Mouse (Mus musculus) lung, postnatal 10 days (tissue): ENCODE data around the gene Tiam2.
"Not testable (repeated sequence)": the region's sequence is repeated elsewhere in the genome, so short reads cannot be mapped to it uniquely, and the experiment has no call there.

Experiments used
- DNase-seq: peaks from one replicate; pipeline ENCODE4 v3.0.0; 2021

Gene Tiam2

DNA sequence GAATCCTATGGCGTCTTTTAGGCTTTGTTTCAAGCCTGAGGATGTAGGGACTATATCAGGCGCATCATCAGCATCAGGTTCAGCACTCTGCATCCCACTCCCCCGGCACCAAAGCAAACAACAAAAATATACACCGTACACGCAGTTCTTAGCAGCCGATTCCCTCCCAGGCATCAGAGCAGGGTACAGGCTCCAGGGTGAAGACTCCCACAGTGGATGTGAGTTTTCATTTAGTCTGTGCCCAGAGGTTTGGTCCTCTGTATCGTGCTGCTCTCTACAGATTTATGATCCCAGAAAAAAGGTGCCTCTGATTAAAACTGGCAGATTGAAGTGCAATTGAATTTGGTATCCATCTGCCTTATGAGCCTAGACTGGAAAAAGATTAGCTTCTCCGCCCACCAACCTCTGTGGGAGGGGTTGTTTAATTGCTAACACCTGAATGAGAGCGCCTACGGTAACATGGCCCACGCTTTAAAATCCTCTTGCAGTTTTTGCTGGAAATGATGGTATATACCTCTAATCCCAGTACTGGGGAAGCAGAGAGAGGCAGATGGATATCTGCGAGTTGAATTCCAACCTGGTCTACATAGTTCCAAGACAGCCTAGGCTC, 19.0 kb downstream of the Tiam2 start:
- no peak for DNase-seq

DNA sequence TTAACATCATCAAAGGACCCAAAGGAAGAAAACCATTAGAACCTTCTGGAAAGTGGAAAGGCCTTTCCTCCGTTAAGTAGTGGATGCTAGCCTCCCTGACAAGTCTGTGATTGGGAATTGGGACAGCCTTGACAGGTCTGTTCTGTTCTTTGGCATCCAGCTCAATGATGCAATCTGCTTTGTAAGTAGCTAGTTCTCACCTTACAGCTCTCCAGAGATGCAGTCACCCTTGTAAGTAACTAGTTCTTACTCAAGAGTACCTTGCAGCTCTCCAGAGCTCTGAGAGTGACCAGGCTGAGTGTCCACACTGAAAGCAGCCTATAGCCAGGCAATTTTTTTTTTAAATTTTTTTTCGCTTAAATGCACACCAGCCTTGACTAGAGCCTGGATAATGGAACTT, 21.4 kb downstream of the Tiam2 start:
- DNase-seq = no peak

DNA sequence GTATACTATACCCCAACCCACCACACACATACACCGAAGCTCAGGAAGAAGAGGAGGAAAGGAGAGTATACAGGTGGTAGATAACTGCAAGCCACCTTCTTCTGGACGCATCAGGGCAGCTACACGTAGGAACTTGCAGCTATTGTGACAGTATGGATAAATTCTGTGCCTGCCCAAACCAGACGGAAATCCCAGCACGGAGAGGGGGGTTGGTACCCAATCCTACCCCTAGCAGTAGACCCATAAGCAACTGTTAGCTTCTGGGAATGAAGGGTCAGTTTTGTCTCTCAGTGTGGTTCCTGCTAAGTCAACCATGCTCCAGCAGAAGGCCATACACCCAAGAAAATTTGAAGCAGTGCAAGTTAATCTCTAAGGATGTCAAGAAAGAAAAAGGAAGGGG, 23.0 kb downstream of the Tiam2 start:
- no peak for DNase-seq

DNA sequence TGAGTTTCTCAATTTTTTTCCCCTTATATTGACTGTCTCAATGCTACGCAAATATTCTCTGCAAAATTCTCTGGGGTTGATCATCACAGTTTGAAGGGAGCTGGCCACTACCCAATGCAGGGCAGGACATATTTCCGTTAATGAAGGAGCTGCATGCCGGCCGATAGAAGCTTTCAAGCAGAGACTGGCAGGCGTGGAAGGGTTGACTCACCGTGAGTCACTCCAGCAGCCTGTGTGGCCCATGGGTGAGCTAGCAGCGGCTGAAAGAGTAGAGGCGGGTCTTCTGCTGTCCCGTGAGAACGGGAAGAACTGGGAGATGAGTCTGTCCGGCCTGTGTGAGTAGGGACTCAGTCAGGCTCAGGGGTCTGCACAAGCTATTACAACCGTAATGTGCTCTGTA, 23.6 kb downstream of the Tiam2 start:
- DNase-seq = peak; percentile 52

DNA sequence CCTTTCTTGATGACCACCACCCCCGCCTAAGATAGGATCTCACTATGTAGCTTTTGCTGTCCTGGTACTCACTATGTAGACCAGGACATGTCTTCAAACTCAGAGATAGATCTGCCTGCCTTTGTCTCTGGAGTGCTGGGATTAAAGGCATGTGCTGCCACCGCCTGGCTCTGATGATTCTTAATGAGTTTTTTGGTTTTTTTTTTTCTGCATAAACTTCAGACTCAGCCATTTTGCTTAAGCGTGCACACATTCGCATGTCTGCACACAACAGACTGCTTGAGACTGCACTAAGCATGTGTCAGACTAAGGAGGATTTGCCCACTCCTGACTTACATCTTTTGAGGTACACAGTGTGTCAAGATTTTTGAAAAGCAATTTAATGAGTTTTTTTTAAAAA, 24.0 kb downstream of the Tiam2 start:
- peak; percentile 12 for DNase-seq

DNA sequence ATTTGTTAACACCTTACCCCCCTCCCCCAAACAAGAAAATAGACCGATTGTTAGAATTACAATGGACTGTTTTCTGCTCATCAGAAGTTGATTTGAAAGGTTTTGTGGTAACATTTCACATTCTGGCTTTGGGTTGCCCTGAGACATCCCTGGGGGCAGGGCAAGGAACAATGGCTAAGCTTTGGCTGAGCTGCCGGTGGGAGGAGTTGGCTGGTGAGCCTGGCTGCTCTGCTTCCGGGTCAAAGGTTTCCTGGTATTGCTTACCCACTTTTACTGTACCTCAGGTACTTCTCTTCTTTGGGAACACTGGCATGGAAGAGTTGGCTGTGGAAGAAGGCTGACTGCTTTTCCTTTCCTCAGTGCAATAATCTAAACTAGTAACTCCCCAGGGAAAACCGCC, 25.3 kb downstream of the Tiam2 start:
- peak; percentile 16 for DNase-seq

DNA sequence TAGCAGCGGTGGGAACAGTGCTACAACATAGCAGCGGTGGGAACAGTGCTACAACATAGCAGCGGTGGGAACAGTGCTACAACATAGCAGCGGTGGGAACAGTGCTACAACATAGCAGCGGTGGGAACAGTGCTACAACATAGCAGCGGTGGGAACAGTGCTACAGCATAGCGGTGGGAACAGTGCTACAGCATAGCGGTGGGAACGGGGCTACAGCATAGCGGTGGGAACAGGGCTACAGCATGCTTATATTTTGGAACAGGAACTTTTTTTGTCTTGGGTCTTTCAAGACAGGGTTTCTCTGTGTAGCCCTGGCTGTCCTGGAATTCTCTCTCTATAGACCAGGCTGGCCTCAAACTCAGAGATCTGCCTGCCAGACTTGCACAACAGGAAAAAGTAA, 26.8 kb downstream of the Tiam2 start:
- DNase-seq = not testable (repeated sequence)

DNA sequence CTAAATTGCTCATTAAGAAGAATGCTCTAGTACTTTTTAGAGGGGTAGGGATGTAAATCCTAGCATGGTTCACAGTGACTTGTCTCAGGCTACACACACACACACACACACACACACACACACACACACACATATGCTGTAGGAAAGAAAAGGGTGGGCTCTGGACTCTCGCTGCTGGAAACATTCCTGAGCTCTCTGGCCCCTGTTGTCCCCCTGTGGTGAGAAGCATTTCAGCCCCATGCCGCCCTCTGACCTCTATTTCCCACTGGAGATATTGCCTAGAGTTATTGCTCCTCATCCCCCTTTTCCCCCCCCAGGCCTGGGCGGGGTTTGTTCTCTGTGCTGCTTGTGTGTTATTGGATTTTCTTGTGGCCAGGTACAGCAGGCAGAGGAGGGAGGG, 28.5 kb downstream of the Tiam2 start:
- DNase-seq = no peak

DNA sequence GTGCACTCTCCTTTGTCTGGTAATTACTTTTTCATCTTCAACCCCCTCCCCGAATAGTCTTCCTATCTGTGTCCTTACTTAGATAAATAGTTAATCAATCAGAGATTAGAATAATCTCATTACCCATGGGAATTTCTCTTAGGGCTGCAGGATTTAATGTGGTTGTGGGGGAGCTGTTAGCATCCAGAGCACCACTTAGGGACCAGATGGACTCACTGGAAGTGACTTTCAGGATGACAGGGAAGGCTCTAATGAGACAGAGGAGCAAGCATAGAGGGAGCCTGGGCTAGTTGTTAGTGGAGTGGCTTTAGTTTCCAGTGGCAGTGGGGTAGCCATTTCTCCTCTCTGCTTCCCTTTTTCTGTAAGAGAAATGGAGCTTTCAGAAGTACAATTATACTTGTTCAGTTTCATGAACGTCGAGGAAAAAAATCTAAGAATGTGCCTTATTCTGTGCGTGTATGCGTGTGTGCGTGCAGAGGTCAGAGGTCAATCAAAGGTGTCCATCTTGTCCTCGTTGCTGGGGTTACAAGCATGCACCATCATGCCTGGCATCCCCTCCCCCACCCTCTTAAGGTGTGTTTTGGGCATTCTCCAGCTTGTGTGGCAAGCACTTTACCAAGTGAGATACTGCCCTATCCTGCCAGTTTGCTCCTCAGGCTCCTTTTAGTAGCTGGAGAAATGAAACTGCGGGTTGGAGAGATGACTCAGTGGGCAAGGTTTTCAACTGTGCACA, 30.4 kb downstream of the Tiam2 start:
- no peak for DNase-seq

DNA sequence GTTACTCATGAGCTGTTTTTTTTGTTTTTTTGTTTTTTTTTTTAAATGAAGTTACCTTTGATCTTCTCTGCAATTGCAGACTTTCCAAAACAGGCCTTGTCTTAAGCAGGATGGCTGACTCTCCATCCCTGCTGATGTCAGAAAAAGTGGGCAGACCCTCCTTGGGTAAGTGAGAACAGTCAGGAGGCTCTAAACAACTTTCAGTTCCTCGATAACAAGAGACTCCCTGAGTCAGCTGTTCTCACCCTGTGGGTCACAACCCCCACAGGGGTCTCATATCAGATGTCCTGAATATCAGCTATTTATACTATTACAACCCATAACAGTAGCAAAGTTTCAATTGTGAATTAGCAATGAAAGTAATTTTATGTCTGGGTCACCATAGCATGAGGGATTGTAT, 33.9 kb downstream of the Tiam2 start:
- no peak for DNase-seq

DNA sequence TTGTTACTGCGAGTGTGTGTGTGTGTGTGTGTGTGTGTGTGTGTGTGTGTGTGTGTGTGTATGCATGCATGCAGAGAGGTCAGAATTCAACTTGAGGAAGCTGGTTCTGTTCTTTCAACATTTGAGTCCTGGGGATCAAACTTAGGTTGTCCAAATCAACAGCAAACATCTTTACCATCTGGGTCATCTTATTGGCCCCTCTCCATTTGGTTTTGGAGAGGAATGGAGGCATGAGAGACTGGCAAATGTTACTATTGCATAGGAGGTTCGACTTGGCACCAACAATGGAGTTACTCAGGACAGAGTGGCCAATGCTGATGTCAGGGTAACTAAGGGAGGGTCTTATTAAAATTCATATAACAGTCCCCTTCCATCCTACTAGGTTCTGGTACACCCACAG, 35.4 kb downstream of the Tiam2 start:
- DNase-seq = no peak

DNA sequence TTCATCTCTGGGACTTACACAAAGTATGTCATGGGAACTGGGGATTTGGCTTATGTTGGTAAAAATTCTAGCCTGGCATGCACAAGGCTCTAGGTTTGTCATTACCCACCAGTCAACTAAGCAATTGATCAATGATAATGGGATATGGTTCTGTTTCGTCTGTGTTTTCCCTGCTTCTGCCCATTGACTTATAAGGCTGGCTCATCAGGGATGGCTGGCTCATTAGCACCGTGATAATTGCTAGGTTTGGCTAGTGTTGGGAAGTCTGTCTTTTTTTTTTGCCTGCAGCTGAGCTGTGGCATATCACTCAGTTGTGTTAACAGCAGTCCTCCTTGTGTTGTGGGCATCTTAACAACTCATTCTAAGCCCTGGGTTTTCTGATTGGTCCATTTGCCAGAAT, 36.8 kb downstream of the Tiam2 start:
- DNase-seq = no peak

DNA sequence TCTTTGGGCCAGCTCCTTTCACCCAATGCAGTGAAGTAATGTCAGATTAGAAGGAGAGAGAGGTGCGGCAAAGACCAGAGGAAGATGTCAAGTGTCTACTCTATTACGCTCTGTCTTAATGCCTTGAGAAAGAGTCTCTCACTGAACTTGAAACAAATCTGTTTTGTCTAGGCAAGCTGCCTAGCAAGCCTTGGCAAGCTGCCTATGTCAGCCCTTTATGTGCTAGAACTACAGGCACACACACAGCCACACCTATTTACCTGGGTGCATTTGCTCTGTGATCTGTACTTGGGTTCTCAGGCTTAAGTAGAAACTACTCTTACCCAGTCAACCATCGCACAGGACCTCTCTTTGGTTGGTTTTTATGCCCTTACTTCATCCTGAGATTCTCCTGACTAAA, 40.4 kb downstream of the Tiam2 start:
- peak; percentile 43 for DNase-seq

DNA sequence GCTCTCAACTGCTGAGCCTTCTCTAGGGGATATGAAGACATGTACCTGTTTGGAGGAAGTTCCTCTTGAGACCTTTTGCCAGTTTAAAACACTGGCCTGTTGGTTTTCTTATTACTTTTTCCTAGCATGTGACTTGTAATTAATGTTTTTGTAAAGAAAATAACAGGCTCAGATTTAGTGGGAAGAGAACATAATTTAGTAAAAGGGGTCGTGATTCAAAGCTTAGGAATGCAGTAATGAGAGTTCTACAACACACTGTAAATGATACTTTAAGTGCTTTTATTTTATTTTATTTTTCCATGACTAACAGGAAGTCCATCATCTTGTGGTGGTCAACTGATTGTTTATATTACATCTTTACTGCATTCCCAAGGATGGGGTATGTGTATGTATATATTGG, 42.0 kb downstream of the Tiam2 start:
- no peak for DNase-seq

DNA sequence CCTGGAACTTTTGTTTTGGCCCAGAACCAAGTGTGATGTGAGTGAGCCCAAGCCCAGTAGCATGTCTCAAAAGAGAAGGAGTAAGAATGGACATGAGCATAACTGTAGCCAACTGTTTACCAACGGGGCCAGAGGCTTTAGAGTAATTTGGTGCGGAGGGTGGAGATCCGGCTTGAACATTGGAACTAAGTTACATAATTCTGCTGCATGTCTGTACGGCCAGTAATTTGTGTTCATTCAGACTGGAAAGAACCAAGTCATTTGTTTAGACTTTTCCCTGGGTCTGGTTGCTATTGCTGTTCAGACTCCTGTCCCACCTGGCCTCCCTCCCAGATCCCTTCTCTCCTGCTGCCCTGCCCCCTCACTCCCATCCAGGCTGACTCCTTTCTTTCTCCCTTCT, 43.3 kb downstream of the Tiam2 start:
- DNase-seq = peak; percentile 50

DNA sequence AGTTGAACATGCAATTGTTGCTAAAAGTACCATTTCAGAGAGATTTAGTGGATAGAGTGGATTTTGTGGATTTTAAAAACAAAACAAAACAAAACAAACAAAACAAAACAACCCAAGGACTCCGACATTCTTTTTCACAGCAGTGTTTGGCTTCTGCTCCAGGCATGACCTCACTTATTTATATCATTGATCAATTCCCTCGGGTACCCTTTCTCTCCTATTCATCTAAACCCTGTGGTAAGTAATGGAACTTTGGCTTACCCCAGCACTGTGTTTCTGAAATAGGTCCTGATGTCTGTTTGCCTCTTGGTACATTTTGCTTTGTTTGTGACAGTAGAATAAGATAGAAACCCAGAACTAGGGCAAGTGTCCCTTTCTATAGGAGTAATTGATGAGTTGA, 52.2 kb downstream of the Tiam2 start:
- no peak for DNase-seq

DNA sequence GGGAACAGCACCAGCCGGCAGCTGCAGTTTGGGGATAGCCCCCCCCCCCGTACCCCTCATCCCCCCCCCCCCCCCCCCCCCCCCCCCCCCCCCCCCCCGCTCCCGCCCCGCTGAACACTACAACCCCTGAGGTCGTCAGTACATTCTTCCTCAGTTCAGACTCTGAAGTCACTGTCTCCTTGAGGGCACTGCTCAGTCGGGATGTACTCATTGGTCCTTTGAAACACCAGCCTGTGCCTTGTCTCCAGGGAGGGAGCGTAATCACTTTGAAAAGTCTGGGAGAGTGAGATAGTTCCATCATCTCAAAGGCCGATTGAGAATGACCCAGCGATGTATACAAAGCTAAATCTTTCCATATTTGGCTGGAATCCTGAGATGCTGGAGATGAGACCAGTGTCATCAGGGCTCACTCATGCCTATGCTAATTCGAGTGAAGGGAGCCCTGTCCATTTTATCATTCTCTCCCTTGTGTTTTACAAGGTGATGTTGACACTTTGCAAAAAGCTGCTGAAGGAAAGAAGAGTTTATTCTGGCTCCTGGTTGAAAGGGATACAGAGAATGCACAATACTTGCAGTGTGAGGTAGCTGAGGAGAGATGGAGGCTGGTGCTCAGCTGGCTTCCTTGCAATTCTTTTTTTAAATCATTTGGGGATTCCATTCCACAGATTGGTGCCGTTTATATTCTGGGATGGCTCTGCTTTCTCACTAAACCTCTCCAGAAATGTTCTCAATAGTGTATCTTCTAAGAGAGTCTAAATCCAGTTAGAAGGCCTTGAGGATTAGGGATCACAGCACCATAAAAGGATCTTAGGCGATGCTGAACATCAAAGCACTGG, 53.6 kb downstream of the Tiam2 start:
- DNase-seq = no peak

DNA sequence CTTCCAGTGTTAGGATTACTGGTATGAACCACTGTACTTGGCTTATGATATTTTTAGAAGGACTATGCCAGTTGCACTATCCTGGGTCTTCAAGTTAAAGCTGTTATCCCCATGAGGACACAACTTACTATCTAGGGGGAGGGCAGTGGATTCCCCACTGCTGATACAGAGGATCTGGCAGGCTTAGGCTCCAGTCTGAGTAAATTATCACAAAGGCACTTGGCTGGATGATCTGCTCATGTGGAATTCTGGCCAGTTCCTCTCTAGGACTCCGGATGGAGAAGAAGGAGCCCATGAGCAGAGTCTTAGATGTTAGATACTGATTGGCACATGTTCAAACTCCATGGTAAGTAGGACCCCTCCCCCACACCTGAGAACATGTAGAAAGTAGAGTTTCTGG, 59.0 kb downstream of the Tiam2 start:
- no peak for DNase-seq

DNA sequence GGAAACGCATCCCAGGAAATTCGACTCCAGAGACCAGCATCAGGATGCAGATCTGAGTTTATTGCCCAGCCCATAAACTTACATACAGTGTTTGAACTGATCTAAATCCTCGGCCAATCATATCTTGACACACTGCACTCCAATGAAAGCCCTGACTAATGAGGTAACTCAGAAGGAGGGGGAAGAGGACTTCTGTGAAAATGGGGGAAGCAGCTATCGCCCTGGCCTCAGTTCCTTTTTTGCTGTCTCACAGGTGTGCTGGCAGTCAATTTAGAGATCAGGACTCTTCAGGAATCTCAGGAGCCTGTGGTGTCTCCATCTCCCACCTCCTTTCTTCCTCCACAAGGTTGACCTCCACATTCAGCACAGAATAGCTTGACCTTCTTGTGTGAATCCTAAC, 61.4 kb downstream of the Tiam2 start:
- no peak for DNase-seq

DNA sequence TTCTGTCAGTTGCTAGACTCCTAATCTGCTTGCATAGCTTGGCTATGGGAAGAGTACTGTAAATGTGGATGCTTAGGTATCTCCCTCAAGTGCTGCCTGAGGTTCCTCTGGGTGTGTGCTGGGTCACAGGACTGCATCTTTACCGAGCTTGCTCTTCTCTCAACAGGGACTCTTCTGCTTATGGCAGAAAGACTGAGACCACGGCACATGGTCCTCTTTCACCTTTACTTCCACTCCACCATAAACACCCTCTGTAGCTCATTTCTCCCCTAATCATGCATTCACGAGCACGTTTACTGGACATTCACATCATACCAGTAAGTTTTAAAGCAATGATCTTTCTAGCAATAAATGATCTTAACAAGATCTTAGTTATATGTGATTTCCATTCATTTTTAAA, 63.4 kb downstream of the Tiam2 start:
- no peak for DNase-seq

DNA sequence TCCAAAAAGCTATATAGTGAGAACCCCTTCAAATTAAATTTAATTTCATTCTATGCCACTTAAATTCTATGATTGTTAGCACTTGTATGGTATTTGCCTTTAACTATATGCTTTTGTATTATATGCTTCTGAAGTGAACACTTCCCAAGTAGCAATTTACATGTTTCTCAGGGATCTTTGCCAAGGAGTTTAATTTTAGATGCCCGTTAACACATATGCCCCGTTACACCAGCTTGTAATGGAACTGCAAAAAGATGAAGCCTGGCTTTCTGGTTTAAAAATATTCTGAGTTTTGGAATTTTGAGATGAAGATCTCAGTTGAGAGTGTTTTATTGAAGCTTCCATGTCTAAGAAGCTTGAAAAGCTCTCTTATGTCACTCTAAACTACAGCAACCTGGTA, 67.6 kb downstream of the Tiam2 start:
- no peak for DNase-seq

DNA sequence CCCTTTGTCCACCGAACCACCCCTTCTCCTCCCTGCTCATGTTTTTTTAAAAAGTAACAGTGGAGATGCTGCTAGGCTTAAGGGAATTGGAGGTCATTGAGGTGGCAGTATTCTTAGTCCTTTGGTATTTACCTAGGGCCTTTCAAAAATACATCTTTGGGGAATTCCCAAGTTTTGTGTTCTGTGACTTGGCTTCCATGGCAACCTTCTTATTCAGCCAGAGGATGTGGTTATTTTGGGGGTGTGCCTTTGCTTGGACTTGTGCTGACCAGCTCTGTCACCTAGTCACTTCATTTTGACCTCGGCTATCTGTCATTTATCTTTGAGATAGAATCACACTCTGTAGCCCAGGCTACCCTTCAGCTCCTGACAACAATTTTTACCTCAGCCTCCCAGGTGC, 68.6 kb downstream of the Tiam2 start:
- no peak for DNase-seq

DNA sequence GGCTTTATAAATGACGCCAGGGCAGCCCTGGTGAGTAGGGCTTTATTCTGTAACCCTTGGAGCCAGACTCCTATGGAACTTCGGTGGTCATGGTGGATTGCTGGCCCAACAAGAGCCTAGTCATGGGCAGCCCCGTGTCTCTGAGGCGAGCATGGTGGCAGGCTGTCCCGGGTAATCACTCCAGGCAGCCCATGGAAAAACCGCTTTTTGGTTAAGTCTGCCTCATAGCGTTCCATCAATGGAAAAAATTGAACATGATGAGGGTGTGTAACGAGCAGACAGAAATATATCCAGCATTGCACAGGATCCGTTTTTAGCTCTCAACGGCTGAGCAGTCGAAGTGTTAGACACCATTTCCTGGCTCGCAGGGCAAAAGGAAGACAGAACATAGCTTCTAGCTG, 70.5 kb downstream of the Tiam2 start:
- DNase-seq = peak; percentile 21

DNA sequence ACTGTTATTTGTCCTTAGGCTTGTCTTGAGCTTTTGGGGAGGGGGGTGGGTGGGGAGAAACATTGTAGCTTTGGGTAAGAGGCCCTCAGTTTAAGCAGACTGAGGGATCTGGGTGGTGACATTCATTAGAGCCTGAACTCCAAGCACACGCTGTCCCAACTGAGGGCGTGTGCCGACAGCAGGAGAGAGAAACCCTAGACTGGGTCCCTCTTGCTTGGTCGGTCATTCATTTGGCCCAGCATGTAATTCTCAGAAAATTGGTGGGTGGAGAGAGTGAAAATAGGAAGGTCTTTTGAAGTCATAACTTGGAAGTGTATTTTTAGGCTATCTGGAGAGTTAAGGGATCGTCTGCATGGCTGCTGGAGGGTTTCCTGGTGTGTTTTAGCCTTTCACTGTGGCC, 71.5 kb downstream of the Tiam2 start:
- DNase-seq = no peak
